Mouse (Mus musculus): ENCODE measurements around the gene 2010111I01Rik.
A peak's percentile ranks its signal among the peaks of the same experiment; 100 is the strongest.

The 2010111I01Rik gene

DNA sequence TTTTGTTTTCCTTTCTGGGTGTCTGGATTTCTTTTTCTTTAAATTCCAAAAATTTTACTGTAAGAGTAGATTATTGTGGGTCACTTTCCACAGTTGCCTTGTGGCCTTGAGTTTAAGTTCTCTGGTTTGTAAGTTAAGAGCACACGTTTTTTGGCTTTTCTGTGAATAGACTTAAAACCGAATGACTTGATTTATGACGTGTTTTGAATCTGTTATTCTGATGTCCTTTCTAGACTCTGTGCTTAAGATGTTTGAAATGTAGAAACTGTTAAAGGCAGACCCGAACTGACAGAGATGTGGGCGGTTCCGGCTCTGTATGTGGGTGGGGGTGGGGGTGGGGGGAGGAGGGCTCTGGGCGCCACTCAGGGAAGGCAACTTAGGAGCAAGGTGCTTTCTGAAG lies 282.3 kb downstream of the 2010111I01Rik start:
- DNase-seq, result no peak

DNA sequence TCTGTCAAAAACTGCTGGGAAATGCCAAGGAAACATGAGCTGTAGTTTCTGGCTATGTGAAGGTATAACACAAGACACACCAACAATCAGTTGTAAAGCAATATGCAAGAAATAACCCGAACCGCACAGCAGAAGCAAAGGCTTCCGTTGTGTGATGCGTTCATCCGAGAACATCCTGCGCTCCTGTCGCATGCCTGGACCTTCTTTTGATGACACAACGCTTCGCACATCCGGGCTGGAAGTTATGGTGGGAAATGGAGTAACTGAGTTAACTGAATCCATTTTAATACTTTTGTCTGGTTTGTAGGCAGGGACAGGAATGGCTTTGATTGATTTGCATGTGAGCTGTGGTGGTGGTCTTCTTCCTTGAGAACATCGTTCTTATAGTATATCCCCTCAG lies 282.9 kb downstream of the 2010111I01Rik start:
- DNase-seq, result no peak

DNA sequence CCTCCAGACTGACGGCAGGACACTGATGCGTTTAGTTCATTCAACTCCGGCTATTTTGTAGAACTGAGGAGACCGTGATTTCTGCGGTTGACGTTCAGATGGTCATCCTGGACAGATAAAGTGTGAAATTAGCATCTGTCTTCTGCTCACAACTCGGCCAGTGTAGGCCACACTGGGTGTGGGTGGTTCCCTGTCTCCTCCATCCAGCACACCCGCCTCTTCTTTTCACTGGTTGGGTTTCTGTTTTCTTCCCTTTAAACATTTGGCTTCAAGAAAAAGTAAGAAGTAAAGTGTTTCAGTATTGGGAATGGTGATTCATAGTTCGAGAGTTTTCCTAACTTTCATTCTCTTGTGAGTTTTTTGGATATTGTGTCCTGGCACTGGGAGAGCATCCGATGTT lies 283.6 kb downstream of the 2010111I01Rik start:
- no peak for DNase-seq

DNA sequence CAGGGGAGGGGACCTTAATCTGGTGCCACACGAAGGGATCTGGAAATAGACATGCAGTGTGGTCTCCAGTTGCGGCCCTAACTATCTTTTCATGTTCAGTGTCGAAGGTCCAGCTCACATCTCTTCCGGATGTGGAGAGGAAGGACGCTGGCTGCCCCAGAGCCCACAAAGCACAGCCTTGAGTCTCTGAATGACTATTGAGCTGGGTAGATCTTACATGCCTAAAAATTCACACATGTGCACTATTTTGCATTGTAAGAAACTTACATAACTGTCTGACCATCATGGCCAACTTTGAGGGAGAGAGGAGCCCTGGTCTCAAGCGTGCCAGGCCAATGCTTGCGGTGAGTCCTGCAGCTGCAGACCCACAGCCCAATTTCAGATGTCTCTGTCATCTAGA lies 284.5 kb downstream of the 2010111I01Rik start:
- DNase-seq, result no peak

DNA sequence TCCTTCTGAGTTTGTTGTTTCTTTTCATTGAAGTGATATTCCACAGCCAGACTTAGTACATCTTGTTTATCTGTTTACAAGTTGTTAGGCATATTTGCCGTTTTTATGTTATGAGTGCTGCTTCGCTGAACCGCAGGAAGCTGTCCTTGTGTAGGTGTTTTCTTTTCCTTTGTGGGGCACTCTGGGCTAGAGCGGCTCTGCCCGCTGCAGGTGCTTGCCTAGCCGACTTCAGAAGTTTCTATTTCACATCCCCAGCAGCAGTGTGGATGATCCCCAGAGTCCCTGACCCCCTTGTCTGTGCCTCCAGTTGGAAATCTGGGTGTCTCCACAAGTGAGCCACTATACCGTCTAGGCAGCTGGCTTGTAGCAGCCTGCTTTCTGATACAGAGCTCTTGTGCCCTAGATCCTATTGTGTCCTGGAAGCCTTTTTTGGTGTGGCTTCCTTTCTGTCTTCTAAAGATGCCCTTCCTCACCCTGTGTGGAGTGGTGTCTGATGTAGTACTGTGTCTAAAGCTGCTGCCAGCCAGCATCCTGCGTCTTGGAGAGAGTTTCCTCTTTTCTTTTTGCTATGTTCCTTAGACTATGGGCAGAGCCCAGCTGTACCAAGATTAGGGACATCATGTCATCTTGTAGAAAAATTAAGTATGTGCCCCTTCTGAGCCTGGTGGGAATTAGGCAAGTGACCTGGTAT lies 285.2 kb downstream of the 2010111I01Rik start:
- peak; percentile 52 for DNase-seq

DNA sequence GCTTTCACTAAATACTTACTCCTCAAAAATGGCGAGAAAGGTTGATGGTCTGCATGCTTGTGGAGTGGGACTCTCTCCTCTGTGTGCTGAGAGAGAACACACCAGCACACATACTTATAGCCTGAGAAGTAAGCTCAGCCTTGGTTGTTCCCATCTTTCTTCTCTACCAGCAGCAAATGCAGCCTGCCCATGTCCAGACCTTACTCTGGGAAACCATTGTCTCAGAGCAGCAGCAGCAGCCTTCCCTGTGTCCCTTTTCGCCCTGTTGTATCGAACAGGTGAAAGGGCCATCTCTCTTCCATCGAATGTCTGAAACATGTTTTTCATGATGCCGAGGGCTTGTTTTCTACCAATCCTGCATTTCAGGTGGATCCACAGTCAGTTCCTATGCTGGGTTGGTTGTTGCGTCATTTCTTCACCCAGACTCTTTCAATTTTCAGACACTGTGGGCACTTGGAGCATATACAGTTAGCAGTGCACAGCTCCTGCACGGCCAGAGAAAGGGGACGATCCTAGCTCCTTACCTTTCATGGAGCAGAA lies 285.8 kb downstream of the 2010111I01Rik start:
- no peak for DNase-seq

DNA sequence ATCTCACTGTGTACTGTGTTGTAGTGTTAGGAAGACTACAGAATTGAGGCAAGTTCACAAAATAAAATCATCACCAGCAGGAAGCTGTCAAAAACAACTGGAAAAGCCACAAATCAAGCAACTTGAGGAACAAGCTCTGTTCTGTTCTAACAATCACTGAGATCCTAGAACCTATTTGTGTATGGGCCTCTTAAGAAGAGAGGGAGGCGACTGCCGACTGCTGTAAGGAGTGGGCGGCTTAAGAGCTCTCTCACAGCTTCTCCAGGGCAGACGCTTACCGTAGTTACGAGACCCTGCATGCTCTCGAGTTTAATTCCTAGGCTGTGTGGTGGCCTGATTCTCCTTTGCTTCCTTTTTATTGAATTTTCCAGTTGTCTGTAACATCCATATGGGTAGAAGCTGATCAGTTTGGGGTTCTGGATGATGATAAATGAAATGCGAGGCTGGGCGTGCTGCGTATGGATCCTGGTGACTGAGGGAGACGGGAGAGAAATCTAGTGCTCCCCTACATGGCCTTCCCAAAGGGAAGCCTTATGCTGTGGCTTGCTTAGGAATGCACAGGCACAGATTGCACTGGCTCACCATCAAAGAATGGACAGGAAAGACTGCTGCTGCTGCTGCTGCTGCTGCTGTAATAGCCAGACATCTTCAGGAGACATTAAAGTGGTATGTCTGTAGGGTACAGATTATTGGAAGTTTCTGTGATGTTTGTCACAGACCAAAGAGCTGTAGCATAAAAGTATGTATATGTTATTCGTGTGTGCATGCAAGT lies 286.6 kb downstream of the 2010111I01Rik start:
- DNase-seq, result no peak

DNA sequence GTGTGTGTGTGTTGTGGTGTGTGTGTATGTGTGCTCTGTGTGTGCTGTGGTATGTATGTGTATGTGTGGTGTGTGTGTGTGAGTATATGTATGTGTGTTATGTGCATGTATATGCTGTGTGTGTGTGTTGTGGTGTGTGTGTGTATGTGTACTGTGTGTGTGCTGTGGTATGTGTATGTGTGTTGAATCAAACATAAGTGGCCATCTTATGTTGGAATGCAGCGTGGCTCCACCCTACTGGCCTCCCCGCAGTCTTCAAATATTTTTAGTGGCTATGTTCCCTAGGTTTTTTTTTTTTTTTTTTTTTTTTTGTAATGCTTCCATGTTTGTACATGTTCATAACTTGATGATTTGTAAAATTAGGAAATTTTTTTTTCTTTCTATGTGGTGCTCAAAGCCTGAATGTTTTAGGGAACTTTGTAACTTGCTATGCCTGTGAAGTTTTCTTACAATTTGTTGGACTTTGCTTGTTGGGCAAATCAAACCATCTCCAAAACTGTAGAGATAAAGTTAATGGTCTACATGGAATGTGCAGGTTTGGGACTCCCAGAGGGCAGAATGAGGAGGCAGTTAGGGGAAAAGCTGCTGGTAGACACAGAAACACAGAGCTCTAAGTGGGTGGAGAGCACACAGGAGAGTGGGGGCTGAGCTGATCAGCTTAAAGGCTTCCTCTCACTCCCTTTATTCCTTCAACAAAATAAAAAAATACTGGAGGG lies 287.8 kb downstream of the 2010111I01Rik start:
- DNase-seq, result no peak

DNA sequence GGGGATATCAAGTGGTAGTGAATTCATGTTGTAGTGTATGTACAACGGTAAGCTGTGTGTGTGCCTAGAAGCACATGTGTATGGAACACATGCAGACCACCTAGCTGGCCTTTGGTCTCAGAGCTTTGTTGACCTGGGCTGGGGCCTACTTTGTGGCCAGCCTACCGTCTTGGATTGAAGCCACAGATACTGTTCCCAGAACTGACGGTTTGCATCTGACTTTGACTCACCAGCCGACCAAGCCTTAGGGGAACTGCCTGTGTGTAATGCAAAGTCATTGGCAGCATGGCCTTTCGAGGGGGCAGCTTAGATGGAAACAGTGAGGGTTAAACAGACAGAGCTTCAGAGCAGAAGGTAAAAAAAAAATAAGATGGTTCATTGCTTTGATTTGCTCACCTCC lies 288.5 kb downstream of the 2010111I01Rik start:
- no peak for DNase-seq

DNA sequence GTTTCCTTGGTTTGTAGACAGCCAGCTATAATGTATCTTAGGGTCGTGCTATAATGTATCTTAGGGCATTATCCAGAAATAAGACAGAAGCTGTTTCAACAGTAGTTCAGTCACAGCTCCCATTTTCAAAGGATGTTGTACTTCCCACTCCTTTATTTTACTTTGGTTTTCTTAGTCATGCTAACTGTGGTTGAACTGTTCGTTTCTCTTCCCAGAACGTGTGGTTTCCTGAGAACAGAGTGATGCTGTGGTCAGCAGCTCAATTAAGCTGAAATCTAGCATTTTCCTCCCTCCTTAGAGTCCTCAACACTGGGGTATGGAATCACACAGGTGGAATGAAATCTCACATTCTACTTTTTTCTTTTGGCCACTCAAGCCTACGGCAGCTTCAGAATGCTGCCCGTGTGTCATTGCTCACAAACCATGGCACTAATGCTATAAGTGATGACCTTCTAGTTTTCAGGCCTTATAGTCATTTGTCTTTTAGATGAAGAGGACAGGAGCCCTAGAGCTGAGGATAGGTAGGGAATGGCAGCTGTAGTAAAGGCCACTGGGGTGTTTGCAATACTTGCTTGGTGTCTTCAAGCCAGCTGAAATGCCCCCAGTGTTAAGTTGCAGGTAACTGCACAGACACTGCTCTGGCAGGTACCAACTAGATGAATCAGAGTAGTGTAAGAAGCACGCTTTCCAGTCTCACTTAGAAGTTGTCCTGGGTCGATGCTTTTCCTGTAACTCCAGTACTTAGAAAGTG lies 289.4 kb downstream of the 2010111I01Rik start:
- DNase-seq, result no peak

DNA sequence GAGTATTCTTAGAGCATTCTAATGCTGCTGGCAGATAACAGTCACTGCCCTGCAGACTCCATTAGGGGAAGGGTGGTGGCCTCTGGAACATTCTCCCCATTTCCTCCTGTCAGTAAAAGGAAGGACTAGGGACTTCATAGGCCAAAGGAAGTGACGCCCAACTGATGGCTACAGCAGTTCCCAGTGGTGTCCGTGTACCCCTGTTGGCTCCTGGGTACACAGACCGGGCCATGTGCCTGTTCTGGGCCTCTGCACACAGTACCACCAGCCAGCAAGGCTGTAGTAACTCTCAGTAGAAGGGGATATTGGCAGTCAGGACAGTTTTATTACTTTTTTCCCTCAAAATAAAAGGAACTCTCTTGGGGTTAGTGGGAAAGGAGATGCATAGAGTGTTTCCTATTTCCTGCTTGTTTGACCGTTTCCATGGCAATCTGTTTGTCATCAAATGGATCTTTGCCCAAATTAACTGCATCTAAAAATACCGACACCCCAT lies 290.9 kb downstream of the 2010111I01Rik start:
- no peak for DNase-seq

DNA sequence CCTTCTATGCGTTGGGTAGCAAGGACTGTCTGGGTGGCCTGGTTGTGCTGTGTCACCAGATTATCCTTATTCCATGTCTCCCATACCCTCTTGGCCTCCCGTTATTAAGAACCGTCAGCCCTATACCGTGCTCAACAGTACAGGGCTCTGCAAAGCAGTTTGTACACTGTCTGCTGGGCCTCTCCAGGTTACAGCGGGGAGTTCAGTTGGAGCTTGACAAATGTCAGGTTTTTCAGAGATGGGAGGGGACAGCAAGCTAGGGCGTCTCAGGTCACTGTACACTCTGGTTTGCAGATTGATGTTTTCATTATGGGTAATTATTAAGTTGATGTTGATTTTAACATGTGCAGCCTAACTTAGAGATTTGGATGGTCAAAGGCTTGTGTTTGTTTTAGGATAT lies 291.5 kb downstream of the 2010111I01Rik start:
- no peak for DNase-seq

DNA sequence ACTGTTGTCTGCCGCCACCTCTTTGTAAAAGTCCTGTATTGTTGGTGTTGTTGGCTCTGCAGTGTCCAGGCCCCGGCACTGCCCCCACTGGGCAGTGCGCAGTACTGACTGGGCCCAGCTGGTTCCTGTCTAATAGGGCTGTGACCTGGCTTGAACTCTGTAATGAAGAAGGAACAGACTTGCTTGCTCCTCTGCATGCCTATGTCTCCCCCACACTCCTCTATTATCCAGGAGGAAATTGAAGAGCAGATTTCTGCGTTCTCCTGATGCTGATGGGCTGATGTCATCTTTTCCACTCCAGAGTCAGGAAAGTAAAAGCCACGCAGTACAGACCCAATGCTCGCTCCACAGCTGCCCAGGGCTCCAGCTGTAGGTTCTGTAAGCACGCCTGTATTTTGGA lies 292.1 kb downstream of the 2010111I01Rik start:
- no peak for DNase-seq

DNA sequence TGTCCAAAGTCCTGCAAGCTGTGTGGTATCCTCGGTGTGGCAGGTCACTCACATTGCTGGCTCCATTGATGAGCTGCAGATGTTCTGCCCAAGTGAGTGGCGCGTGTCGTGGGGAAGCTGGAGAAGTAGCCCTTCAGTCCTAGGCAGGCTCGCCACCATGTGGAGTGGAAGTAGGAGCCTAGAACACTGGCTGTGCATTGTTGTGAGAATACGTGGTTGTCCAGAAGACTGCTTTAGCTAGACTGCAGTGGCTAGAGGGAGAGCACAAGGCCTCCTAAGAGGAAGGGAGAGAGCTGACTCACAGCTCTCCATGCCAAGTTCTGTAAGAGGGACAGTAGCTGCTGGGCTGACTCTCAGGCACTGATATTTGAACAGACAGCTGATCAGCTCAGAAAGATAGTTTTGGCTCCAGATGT lies 293.5 kb downstream of the 2010111I01Rik start:
- no peak for DNase-seq

DNA sequence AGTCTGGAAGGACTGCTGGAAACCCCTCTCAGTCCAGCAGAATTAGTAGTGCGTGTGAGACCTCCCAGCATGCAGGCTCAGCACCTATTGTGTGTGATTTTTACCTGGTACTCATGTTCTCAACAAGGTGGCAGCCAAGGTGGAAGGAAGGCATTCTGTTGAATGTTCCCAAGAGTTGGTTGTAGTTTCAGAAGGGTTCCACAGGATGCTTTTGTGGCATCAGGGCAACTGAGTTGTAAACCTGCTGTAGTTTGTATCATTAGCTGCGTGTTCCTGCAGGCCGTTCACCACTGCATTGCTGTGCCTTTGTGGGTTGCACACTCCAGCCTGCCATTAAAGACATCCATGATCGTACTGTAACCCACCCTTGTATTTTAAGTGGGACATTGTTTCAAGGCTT lies 294.0 kb downstream of the 2010111I01Rik start:
- DNase-seq, result no peak

DNA sequence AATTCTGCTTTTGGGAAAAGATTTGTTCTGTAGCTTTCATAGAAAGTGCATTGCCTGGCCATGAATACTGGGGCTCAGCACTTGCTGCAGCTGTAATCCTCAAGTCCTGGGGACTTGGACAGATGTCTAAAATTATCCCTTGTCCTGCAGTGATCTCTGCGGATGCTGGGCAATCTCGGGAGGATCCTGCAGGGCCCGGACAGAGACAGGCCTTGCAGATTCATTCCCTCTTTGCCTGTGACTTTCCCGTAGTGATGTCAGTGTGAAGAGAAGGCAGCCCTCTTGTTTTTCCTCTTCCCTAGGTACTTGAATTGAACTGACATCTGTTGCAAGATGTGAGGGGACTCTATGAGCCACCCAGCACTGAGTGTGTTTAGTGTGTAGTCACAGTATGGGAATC lies 295.4 kb downstream of the 2010111I01Rik start:
- DNase-seq, result no peak

DNA sequence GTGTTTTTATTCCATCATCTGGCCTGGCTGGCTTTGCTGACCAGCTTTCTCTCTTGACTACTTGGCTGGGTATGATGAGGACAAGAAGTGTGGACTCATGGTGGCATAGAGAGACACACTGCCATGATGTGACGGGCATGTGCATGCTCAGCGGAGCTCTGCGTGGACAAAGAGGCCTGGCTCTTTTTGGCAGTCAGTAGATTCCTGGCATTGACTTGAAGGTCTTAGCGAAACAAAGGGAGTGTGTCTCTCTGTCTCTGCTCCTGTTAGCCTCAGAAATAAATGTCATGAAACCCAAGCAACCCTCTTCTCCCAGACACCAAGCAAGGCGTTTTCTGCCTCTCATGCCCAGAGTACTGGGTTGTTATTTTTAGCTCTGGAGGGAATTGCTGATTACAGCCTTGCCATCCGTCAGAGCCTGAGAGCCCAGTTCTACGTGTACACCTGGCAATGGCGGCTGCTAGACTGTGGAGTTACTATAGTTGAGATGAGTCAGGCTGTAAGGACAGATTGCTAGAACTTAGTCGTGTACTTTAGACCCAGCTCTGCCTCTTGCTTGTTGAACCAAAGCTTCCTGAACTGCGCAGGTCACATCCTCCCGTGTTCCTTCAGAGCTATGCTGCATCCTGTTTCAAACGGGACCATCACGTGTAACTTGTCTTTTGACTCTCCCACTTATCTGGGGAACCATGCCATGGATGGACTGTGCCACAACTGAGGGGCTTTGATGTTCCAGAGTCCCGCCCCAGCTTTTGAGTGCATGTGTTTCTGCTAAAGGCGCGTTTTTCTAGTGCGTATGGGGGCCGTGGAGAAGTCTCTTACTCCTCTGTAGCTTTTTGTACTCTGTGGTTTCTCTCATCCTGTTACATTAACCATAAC lies 296.3 kb downstream of the 2010111I01Rik start:
- DNase-seq, result peak; percentile 78

DNA sequence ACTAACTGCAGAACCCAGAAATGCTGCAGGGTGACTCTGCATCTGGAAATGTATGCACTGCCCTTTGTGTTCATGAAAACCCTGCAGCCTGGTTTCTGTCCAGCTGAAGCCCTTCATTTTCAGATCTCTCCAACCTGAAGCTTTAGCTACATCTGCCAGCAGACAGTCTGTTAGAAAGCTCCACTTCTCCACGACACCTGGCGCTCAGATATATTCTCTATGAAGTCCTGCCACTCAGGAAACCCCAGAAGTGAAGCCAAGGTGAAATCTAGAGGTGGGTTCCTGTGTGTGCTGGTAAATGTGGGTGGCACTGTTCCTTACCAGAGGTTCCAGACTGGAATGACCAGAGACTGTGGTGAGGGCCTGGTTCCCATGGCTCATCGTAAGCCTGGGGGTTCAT lies 297.0 kb downstream of the 2010111I01Rik start:
- DNase-seq, result no peak

DNA sequence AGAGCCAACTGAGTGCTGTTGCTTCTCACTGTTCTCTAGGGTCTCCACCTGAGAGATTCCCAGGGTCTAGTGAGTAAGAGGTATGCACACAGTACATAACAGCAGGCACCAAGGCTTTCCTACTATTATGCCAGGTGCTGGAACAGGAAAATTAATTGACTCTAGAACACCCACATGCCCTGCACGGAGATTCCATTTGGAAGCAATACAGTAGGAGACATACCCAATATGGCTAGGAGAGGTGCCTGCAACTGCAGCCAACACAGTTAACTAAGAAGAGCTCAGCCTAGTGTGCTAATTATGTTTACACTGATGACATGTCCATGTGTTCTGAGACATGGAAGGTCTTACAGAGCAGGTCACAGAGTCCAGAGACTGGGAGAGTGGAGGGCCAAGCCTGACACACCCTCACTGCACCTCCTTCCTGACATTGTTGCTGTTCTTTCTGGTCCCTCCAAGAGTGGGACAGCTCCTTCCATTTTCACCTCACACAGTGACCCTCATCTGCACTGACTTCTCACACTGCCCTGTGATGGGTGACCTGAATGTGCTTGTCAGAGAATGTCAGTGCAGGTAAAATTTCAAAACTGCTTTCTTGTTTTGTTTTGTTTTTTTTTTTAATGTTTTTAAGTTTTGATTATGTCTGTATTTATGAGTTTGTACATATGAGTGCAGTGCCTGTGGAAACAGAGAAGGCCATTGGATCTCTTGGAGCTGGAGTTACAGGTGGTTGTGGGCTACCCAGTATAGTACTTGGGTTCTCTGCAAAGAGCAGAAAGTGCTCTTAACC lies 297.7 kb downstream of the 2010111I01Rik start:
- no peak for DNase-seq

DNA sequence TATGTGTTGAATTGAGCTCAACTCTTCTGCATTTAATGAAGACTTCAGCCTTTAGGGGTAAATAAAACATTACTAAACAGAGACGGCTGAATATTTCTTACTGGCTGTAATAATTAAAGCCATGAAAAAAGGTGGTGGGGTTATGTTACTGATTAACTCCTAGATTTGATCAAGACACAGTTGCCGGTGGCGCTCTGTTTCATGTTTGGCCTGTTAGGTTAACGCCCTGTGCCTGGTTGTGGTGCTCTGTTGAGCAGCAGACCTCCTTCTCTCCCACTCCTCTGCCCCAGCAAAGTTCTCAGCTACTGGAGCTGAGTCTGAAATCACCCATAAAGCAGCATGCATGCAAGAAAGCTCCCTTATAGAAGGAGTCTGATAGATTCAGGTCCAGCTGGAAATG lies 303.7 kb downstream of the 2010111I01Rik start:
- DNase-seq, result no peak

DNA sequence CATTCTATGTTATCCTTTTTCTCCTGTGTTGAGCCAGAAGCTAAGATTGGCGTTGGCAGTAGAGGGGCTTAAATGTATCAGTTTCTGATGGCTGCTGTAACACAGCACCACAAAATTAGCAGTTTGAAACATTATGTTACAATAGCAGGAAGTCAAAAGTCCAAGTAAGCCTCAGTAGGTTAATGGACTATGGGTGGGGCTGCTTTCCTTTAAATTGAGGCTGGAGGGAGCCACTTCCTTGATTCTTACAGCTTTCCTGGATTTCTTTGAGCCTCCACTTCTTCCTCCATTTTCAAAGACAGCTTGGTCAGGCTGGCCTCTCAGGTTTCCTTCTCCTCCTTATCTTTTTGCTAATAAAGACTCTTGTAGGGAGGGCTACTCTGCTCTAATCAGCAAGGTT lies 304.1 kb downstream of the 2010111I01Rik start:
- no peak for DNase-seq
